Mouse (Mus musculus) embryonic stem cell, embryonic (primary cell): ENCODE results near the gene Lrrfip1.

Source experiments
- CTCF ChIA-PET, 4 experiments: fragments of 300-600 bp in 2 of 4; fragments of 350-600 bp in 2 of 4; sonication (Branson Sonifier 250); formaldehyde crosslinking; loops; one replicate each; lab custom pipeline; 2022; ENCODE audit warnings: inconsistent platforms in 2 of 4; lab: Charles Lee
- POLR2A ChIA-PET, 4 experiments: fragments of 300-600 bp in 2 of 4; fragments of 350-600 bp in 2 of 4; sonication (Branson Sonifier 250); formaldehyde crosslinking; loops; one replicate each; lab custom pipeline; 2022; ENCODE audit warnings: antibody characterized with exemption in 4 of 4, inconsistent platforms in 1 of 4; lab: Charles Lee

Gene Lrrfip1

DNA sequence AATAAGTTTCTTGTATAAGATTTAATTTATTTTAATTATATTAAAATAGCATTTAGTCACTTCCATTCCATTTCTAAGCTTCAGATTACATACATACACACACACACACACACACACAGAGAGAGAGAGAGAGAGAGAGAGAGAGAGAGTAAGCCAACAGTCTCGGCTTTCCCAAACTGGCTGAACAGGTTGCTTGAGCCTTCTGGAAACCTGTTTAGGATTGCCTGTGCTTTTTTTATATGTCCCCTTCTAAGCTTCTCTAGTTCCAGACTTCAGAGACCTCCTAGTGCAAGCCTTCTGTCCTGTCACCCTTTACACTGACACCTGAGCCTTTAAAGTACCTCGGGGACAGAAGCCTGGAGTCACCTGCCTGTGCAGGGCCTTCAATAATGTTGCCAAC is 87.1 kb downstream of the Lrrfip1 start:
- ChIA-PET CTCF (interaction anchor here in 3 of 4 experiments (0.6 to 1.5 kb wide), 3 partner anchors 13 to 153 kb away, joined by 3 to 4 read pairs (median 3); no protein-coding TSS in a partner anchor), POLR2A (interaction anchor here in 1 of 4 experiments (0.7 to 1.3 kb wide), 2 partner anchors 29 to 33 kb away, joined by 3 to 6 read pairs; no protein-coding TSS in a partner anchor)

GRCm38 (mm10) chr1:91086325-91086724 is 87.8 kb downstream of the Lrrfip1 start:
- ChIA-PET CTCF (interaction anchor here in 2 of 4 experiments (0.5 to 1.5 kb wide), 3 partner anchors 13 to 664 kb away, joined by 3 to 4 read pairs (median 3); no protein-coding TSS in a partner anchor), POLR2A (interaction anchor here in 1 of 4 experiments (0.6 to 1.3 kb wide), 3 partner anchors 29 to 77 kb away, joined by 3 to 6 read pairs (median 3); no protein-coding TSS in a partner anchor)

DNA sequence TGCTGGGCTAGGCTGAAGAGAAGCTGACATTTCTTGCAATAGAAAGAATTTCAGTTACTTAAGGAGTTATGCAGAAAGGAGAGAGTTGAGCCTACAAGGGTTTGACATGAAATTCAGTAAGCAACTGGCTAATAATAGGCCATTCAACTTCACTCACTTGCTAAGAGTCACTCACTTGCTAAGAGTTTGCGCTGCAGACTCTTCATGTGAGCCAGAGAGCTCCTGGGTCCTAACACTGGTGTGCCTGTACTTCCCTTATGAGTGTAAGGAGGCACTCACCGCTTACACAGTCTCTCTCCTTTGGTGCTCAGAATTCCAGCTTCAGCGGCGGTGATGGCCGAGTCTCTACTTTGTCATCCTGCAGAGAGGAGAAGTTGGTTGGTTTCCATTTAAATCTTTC is 88.2 kb downstream of the Lrrfip1 start:
- CTCF ChIA-PET: interaction anchor here in 2 of 4 experiments (0.5 to 1.5 kb wide), 3 partner anchors 13 to 664 kb away, joined by 3 to 4 read pairs (median 3); no protein-coding TSS in a partner anchor
- POLR2A ChIA-PET: interaction anchor here in 1 of 4 experiments (0.6 to 1.3 kb wide), 2 partner anchors 34 to 77 kb away, joined by 3 to 6 read pairs; no protein-coding TSS in a partner anchor

DNA sequence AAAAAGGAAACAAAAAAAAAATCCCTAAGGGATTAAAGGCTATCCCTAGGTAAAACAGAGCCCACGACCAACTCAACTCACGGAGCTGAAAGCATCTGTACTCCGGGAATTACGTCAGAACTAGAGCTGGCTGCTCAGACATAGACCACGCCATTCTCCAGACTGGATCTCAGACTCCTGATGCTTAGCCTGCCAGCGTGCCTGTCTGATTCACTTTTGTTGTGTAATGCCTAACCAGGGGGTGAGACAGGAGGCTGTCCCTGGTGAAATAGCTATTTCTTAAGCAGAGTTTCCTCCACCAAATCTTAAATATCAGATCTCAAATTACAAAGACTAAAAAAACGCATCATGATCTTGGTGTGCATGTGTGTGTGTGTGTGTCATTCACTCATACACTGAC is 89.5 kb downstream of the Lrrfip1 start:
- ChIA-PET POLR2A (interaction anchor here in 2 of 4 experiments (0.7 to 1.0 kb wide), 3 partner anchors 10 to 35 kb away, joined by 3 to 7 read pairs (median 3); no protein-coding TSS in a partner anchor), CTCF (interaction anchor here in 1 of 4 experiments (1.6 kb wide), 1 partner anchor 11 kb away, joined by 4 read pairs; no protein-coding TSS in a partner anchor)

DNA sequence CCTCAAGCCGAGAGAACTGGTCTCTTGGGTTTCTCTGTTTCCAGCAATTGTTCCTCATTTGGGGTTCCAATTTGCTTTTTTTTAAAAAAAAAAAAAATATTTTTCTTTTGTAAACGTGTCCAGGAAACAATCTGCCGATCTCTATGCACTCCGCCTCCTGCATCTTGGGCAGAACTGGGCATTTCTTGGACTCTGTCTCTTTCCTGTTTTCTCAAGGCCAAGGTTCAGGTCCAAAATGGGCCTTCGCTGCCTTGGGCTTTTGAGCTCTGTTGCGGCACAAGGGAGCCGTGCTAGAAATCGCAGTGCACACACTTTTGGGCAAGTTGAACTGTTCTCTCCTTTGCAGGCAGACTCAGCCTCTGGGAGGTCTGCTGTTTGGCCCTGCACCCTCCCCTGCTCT is 90.4 kb downstream of the Lrrfip1 start:
- CTCF ChIA-PET: interaction anchor here in 2 of 4 experiments (0.6 to 1.6 kb wide), 2 partner anchors 10 to 1659 kb away, joined by 4 to 5 read pairs; no protein-coding TSS in a partner anchor
- POLR2A ChIA-PET: no interaction called here

GRCm38 (mm10) chr1:91090456-91090855 is 91.9 kb downstream of the Lrrfip1 start:
- ChIA-PET CTCF (no interaction called here), POLR2A (no interaction called here)

- CTCF ChIA-PET: no interaction called here
- POLR2A ChIA-PET: interaction anchor here in 1 of 4 experiments (0.6 kb wide), 1 partner anchor 193 kb away, joined by 3 read pairs; no protein-coding TSS in a partner anchor
These were observed 93.9 kb downstream of the Lrrfip1 start for GRCm38 (mm10) chr1:91092451-91092850.

GRCm38 (mm10) chr1:91093296-91093695 is 94.8 kb downstream of the Lrrfip1 start:
- ChIA-PET CTCF (no interaction called here), POLR2A (no interaction called here)

DNA sequence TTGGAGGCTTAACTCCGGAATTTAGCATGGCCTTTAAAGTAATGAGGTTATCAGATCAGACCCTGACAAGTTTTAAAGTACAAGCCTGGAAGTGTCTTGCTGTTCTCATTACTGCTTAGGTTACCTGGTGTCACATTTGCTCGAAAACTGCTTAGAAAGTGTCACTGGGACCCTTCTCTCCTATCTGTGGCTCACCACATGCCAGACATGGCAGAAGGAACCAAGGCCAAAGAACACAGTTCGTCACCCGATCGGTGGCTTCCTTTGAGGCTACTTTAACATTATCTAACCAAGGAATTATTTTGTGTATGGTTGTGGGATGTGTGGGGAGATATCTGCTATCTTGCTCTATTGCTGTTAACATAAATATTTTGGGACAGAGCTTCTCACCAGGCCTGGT is 95.5 kb downstream of the Lrrfip1 start:
- POLR2A ChIA-PET: no interaction called here
- CTCF ChIA-PET: interaction anchor here in 1 of 4 experiments (0.6 kb wide), 1 partner anchor 11 kb away, joined by 13 read pairs; no protein-coding TSS in a partner anchor

DNA sequence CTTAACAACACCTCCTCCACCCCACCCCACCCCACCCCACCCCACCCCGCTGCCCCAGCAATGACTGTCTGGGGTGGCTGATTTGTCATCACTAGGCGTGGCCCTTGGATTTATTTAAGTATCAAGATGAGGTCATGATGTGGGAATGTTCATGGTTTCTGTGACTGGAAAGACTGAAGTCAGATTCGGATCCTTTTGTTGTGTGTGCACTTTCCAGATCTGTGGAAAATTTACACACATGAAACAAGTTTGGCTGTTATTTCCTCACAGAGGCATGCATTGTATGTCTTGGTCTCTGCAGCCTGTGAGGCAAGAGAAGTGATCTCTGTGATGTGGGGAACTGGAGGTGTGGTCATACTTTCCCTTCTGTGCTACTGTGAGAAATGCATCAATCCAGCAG is 96.7 kb downstream of the Lrrfip1 start:
- CTCF ChIA-PET: no interaction called here
- POLR2A ChIA-PET: interaction anchor here in 1 of 4 experiments (0.6 kb wide), 1 partner anchor 671 kb away, joined by 4 read pairs; no protein-coding TSS in a partner anchor

DNA sequence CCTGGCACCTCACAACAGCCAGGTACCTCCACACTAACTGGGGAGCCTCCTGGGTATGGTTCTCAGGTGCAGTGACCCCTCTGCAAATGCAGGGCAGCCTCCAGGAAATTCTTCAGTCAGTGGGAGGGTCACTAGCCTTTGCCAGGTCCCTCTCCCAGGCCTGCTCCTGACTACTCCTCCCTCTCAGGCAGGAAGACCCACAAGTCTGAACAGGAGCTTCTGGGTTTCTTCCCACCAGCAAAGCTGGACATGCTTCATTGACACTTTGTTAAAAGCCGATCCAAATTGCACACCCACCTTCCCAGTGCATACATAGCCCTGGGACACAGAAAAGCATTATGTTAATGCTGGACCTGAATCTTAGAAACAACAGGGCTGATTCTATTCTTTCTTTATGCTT is 97.3 kb downstream of the Lrrfip1 start:
- ChIA-PET POLR2A (interaction anchor here in 1 of 4 experiments (1.2 kb wide), 1 partner anchor 43 kb away, joined by 3 read pairs; no protein-coding TSS in a partner anchor), CTCF (no interaction called here)

- ChIA-PET CTCF (interaction anchor here in 1 of 4 experiments (0.7 kb wide), 1 partner anchor 43 kb away, joined by 5 read pairs; no protein-coding TSS in a partner anchor), POLR2A (interaction anchor here in 1 of 4 experiments (1.2 to 1.3 kb wide), 2 partner anchors 43 to 153 kb away, joined by 3 read pairs; partner anchors contain the start of gene Ube2f)
These were observed 98.0 kb downstream of the Lrrfip1 start for GRCm38 (mm10) chr1:91096490-91096889.

- ChIA-PET CTCF (interaction anchor here (0.5 to 3.0 kb wide), 4 partner anchors 44 to 196 kb away, joined by 4 to 34 read pairs (median 5); no protein-coding TSS in a partner anchor), POLR2A (interaction anchor here in 1 of 4 experiments (1.3 kb wide), 1 partner anchor 152 kb away, joined by 3 read pairs; the partner anchor contains the start of gene Ube2f)
These were observed 98.8 kb downstream of the Lrrfip1 start for GRCm38 (mm10) chr1:91097283-91097834.

GRCm38 (mm10) chr1:91098887-91099286 is 100.3 kb downstream of the Lrrfip1 start:
- POLR2A ChIA-PET: interaction anchor here in 2 of 4 experiments (0.5 to 1.2 kb wide), 3 partner anchors 46 to 127 kb away, joined by 3 to 5 read pairs (median 3); no protein-coding TSS in a partner anchor
- CTCF ChIA-PET: interaction anchor here (0.5 to 3.0 kb wide), 25 partner anchors 11 to 1599 kb away, joined by 3 to 34 read pairs (median 4); partner anchors contain the start of gene Ramp1 (in 1 of the 4)

DNA sequence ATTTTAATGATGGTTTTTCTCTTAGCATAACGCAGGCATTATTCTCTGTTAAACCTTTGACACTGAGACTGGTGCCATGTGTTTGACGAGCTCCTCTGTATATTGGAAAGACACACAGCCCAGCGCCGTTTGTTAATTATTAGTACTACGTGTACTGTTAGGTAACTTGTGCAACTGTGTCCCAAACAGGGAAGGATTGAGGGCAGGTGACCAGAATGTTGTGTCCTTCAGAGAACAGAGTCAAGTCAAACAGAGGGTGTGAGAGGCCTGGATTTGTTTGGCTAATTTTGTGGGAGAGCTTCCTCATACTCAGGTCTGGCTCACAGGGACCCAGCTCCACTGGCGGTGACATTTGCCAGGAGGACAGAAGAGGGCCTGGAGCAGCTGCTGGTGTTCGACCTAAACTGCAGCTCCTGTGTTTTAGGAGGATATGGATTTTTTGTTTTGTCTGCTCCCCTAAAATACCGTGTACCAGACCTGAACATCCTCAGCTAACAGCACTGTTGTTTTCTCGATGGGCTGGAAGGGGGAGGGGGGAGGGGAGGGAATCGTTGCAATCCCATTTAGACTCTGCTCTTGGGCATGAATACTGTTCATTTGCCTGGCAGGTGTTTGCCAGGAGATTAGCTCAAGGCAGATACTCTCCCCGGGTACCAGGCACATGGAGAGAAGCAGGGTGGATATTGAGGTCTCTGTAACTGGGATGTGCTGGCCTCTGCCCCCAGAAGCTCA is 103.3 kb downstream of the Lrrfip1 start:
- ChIA-PET POLR2A (interaction anchor here in 3 of 4 experiments (0.7 to 0.9 kb wide), 4 partner anchors 91 to 1457 kb away, joined by 3 read pairs; partner anchors contain the start of gene Ube2f (in 1 of the 3)), CTCF (interaction anchor here (0.6 to 0.8 kb wide), 5 partner anchors 48 to 717 kb away, joined by 3 to 10 read pairs (median 3); no protein-coding TSS in a partner anchor)

- CTCF ChIA-PET: no interaction called here
- POLR2A ChIA-PET: interaction anchor here in 1 of 4 experiments (0.6 kb wide), 1 partner anchor 260 kb away, joined by 3 read pairs; the partner anchor contains the start of gene Col6a3
These were observed 104.9 kb downstream of the Lrrfip1 start for GRCm38 (mm10) chr1:91103366-91103983.

DNA sequence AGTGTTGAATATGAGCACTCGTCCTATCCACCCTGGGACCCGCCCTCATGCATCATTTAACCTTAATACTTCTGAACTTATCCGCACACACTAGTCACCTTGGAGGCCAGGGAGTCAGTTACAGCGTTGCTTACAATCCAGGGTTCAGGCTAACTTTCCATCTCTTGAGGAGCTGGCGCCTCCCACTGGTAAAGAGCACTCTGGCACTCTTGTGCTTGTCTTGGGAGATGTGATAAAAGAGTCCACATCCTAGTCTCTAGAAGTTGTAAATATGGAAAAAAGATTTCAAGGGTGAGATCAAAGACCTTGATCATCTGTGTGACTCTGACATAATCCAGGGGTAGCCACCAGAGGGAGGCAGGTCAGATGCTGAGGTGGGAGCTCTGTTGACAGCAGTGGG is 109.0 kb downstream of the Lrrfip1 start:
- ChIA-PET POLR2A (interaction anchor here in 1 of 4 experiments (0.8 kb wide), 1 partner anchor 179 kb away, joined by 3 read pairs; no protein-coding TSS in a partner anchor), CTCF (interaction anchor here in 1 of 4 experiments (1.0 kb wide), 1 partner anchor 134 kb away, joined by 3 read pairs; no protein-coding TSS in a partner anchor)
